Mouse (Mus musculus): ENCODE data around the gene Itga8. TPM values are rescaled to one million over a fixed set of nuclear protein-coding genes. Genes with fewer than 3 reads are reported as not detected.

Gene Itga8
- polyA plus RNA-seq (2012; rRNA removed) (10.7 and 11.3 TPM in 2 replicates), polyA plus RNA-seq (2014; fragmentation: Nextera tagmentation; extraction: Ambion mirVana) (14.6 and 18.4 TPM in 2 replicates)

- TF ChIP-seq POLR2A (IDR thresholded peaks at IDR 0.05; ENCODE audit: borderline replicate concordance, extremely low read depth, insufficient read depth, insufficient read length) = no peak
- ATAC-seq (ENCODE audit: low FRiP score, low read depth) = peak; percentile 89
- H3K27ac ChIP-seq (replicated peaks; ENCODE audit: low read depth, low read length) = 0 out of 2 replicates have a peak within 1 kb of the TSS, but pooled peaks have one; percentile 3
- peak within 1 kb of the TSS; percentile 77 for H3K4me2 ChIP-seq (replicated peaks; ENCODE audit: low read depth, low read length, severe bottlenecking)
- H3K9ac ChIP-seq (ENCODE audit: low read depth, low read length, severe bottlenecking) = peak within 1 kb of the TSS; percentile 82
- H3K4me1 ChIP-seq (ENCODE audit: control insufficient read depth, insufficient read depth, low read length) = 0 out of 2 replicates have a peak, but pooled peaks cover 3% of the 10 kb centered on the region
- H3K27me3 ChIP-seq (ENCODE audit: control insufficient read depth, insufficient read depth, low read length) = 0 out of 2 replicates have a peak, but pooled peaks cover 3% of the 10 kb centered on the region
- peak; percentile 77 for DNase-seq (ENCODE audit: low spot score)
- 2% methylated on average over 43 of the region's 56 CpGs for WGBS
- peak within 1 kb of the TSS; percentile 64 for H3K4me3 ChIP-seq (replicated peaks; ENCODE audit: low read length)
- H3K9me3 ChIP-seq (ENCODE audit: control insufficient read depth, low read length) = no peaks in the 10 kb centered on the region
- no peaks in the 10 kb centered on the region for H3K36me3 ChIP-seq (ENCODE audit: control insufficient read depth, insufficient read depth, low read length)
Measured at GRCm38 (mm10) chr2:12301431-12302170, at the start of gene Itga8. Itga8 (minus strand) TSS chr2:12301922.

- no peaks in the 10 kb centered on the region for H3K27me3 ChIP-seq (ENCODE audit: control insufficient read depth, insufficient read depth, low read length)
- no peak overlapping the region for H3K27ac ChIP-seq (replicated peaks; ENCODE audit: low read depth, low read length)
- ATAC-seq (ENCODE audit: low FRiP score, low read depth) = no peak
- peaks cover 7% of the 10 kb centered on the region; the same call in 1 of the 2 replicates for H3K36me3 ChIP-seq (ENCODE audit: control insufficient read depth, insufficient read depth, low read length)
- H3K9me3 ChIP-seq (ENCODE audit: control insufficient read depth, low read length) = no peaks in the 10 kb centered on the region
- 0 out of 2 replicates have a peak, but pooled peaks cover 4% of the 10 kb centered on the region for H3K4me1 ChIP-seq (ENCODE audit: control insufficient read depth, insufficient read depth, low read length)
- DNase-seq (ENCODE audit: low spot score) = no peak
- no peak for TF ChIP-seq POLR2A (IDR thresholded peaks at IDR 0.05; ENCODE audit: borderline replicate concordance, extremely low read depth, insufficient read depth, insufficient read length)
- H3K9ac ChIP-seq (ENCODE audit: low read depth, low read length, severe bottlenecking) = no peak overlapping the region
- H3K4me2 ChIP-seq (replicated peaks; ENCODE audit: low read depth, low read length, severe bottlenecking) = no peak overlapping the region
- 87% methylated on average over 2 of the region's 2 CpGs for WGBS
- H3K4me3 ChIP-seq (replicated peaks; ENCODE audit: low read length) = no peak overlapping the region
Measured at GRCm38 (mm10) chr2:12348914-12349313, 47.2 kb upstream of the Itga8 start.

DNA sequence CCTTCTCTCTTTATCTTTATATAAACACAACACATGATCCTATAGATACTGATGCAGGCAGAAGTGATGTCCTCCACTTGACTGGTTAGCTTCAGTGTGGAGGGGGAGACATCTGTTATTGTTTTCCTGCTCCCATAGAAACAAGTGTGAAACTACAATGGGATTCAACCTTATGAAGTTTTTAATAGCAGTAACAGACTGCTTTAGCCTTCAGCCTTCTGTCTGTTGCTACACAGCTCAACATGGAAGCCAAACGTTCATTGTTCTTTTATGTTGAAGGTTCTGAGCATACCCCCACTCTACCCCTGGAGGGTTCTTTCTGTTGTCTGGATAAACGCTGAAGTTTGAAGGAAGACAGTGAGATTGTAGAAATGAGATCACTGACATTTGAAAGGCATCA is 30.2 kb upstream of the Itga8 start:
- Histone ChIP-seq H3K36me3 (ENCODE audit: control insufficient read depth, insufficient read depth, low read length) (no peaks in the 10 kb centered on the region), H3K9ac (ENCODE audit: low read depth, low read length, severe bottlenecking) (no peak overlapping the region), H3K4me3 (replicated peaks; ENCODE audit: low read length) (no peak overlapping the region), H3K4me1 (ENCODE audit: control insufficient read depth, insufficient read depth, low read length) (peaks cover 7% of the 10 kb centered on the region; the same call in 1 of the 2 replicates), H3K27me3 (ENCODE audit: control insufficient read depth, insufficient read depth, low read length) (no peaks in the 10 kb centered on the region), H3K27ac (replicated peaks; ENCODE audit: low read depth, low read length) (no peak overlapping the region), H3K4me2 (replicated peaks; ENCODE audit: low read depth, low read length, severe bottlenecking) (no peak overlapping the region), H3K9me3 (ENCODE audit: control insufficient read depth, low read length) (no peaks in the 10 kb centered on the region)
- no peak for TF ChIP-seq POLR2A (IDR thresholded peaks at IDR 0.05; ENCODE audit: borderline replicate concordance, extremely low read depth, insufficient read depth, insufficient read length)
- DNase-seq (ENCODE audit: low spot score) (peak; percentile 26), ATAC-seq (ENCODE audit: low FRiP score, low read depth) (peak; percentile 14; the same call in 1 of the 2 replicates)
- 53% methylated on average over 2 of the region's 2 CpGs for WGBS

- no peak for TF ChIP-seq POLR2A (IDR thresholded peaks at IDR 0.05; ENCODE audit: borderline replicate concordance, extremely low read depth, insufficient read depth, insufficient read length)
- H3K4me3 ChIP-seq (replicated peaks; ENCODE audit: low read length) = no peak overlapping the region
- no peak for DNase-seq (ENCODE audit: low spot score)
- H3K4me1 ChIP-seq (ENCODE audit: control insufficient read depth, insufficient read depth, low read length) = peaks cover 7% of the 10 kb centered on the region; the same call in 1 of the 2 replicates
- no peak overlapping the region for H3K27ac ChIP-seq (replicated peaks; ENCODE audit: low read depth, low read length)
- H3K9me3 ChIP-seq (ENCODE audit: control insufficient read depth, low read length) = no peaks in the 10 kb centered on the region
- ATAC-seq (ENCODE audit: low FRiP score, low read depth) = no peak
- no peaks in the 10 kb centered on the region for H3K27me3 ChIP-seq (ENCODE audit: control insufficient read depth, insufficient read depth, low read length)
- H3K9ac ChIP-seq (ENCODE audit: low read depth, low read length, severe bottlenecking) = no peak overlapping the region
- no peaks in the 10 kb centered on the region for H3K36me3 ChIP-seq (ENCODE audit: control insufficient read depth, insufficient read depth, low read length)
- WGBS = 74% methylated on average over 2 of the region's 2 CpGs
- H3K4me2 ChIP-seq (replicated peaks; ENCODE audit: low read depth, low read length, severe bottlenecking) = no peak overlapping the region
Measured at GRCm38 (mm10) chr2:12329620-12330019, 27.9 kb upstream of the Itga8 start.

- Histone ChIP-seq H3K9ac (ENCODE audit: low read depth, low read length, severe bottlenecking) (no peak overlapping the region), H3K4me1 (ENCODE audit: control insufficient read depth, insufficient read depth, low read length) (peaks cover 7% of the 10 kb centered on the region; the same call in 1 of the 2 replicates), H3K27ac (replicated peaks; ENCODE audit: low read depth, low read length) (0 out of 2 replicates have a peak overlapping the region, but pooled peaks have one; percentile 15), H3K4me3 (replicated peaks; ENCODE audit: low read length) (no peak overlapping the region), H3K27me3 (ENCODE audit: control insufficient read depth, insufficient read depth, low read length) (no peaks in the 10 kb centered on the region), H3K4me2 (replicated peaks; ENCODE audit: low read depth, low read length, severe bottlenecking) (peak overlapping the region; percentile 22; the same call in 1 of the 2 replicates), H3K36me3 (ENCODE audit: control insufficient read depth, insufficient read depth, low read length) (no peaks in the 10 kb centered on the region), H3K9me3 (ENCODE audit: control insufficient read depth, low read length) (no peaks in the 10 kb centered on the region)
- ATAC-seq (ENCODE audit: low FRiP score, low read depth) (0 out of 2 replicates have a peak, but pooled peaks have one; percentile 30), DNase-seq (ENCODE audit: low spot score) (peak; percentile 50)
- no peak for TF ChIP-seq POLR2A (IDR thresholded peaks at IDR 0.05; ENCODE audit: borderline replicate concordance, extremely low read depth, insufficient read depth, insufficient read length)
- WGBS = 13% methylated on average over 5 of the region's 5 CpGs
Measured at GRCm38 (mm10) chr2:12329068-12329407, 27.3 kb upstream of the Itga8 start.
